Mouse (Mus musculus): ENCODE data around the gene Cdh23.

The Cdh23 gene

DNA sequence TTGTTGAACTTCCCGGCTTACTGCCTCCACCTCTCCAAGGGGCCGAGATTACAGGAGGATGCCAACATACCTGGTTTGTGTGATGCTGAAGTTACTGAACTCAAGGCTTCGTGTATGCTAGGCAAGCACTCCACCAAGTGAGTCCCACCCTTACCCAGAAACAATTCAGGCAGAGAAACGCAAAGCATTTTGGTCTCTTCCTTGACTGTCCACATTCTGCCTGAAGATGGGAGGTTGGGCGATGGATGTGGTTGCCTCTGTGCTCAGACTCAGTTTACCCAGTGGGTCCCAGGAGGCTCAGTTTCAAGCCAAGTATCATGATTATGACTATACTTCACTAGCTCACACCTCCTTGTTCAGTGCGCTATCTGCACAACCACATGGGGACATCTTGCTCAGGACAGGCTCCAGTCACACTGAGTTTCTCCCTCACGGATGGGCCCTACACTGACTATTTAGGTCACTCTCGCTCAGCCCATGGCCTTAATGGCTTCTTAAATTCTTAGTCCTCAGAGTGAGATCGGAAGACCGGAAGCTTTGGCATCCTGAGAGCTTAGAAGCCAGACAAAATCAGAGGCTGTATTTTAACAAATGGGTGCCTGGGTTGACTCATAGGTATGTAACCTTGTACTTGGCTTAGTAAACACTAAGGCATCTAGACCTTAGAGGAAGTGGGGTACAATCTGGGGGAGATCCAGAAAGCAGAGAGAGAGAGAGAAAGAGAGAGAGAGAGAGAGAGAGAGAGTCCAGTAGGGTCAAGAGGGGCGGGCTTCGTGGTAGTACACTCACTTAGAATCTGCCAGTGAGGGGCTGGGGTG lies 118.2 kb downstream of the Cdh23 start:
- in situ Hi-C loops (cut with MboI) = no loop called here

DNA sequence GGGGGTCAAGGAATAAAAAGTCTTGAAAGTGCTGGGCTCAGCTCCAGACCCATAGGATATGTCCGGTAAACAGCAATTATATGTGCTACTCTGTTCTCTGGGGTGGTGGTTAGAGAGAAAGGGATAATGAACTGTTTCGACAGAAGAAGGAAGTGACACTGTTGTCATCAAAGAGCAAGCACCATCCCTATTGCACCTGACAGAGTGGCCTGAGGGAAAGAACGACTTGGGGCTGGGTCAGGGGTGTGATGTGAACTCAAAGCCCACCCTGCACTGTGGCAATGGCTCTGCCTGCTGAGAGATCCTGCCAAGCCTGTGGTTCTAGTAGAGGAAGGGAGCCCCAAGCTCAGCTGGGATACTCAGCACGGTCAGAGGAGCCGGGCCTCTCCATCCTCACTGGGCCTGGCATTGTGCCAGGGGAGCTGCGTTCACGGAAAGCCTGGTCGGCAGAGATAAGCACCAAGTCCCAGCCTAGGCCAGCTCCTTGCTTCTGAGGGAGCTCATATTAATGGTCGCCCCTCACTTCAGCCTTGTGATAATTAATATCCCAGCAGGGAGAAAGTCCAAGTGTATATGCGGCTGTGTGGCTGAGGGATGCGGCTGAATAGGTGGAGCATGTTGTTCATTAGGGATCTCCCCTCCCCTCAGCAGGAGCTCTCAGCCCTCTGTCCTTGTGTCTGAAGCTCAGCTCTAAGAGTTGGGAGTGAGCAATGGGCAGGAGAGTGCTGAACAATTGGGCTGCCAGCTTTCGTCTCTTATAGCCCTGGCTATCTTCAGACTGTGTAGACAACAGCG lies 119.0 kb downstream of the Cdh23 start:
- in situ Hi-C loops (cut with MboI) = no loop called here

- in situ Hi-C loops (cut with MboI) = no loop called here
Observed at GRCm38 (mm10) chr10:60574851-60575250, 121.4 kb downstream of the Cdh23 start.

DNA sequence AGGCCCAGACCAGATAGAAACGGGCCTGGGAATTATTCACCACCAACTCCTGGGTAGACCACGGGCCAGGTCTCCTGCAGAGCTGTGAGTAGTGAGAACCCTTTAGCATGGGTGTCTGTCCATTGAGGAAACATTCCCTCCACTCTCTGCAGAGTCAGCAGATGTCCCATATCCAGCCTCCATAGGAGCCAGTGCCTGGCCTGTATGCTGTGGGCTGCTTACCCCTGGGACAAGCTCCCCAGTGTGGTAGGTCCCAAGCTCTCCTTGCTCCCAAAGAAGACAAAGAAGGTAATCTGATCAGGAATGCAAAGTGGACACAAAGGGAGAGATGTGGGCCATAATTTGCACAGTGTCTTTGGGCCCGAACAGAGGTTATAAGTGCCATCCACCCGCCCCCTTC lies 124.8 kb downstream of the Cdh23 start:
- in situ Hi-C loops (cut with MboI) = no loop called here

GRCm38 (mm10) chr10:60566369-60567037 lies 129.8 kb downstream of the Cdh23 start:
- in situ Hi-C loops (cut with MboI) = no loop called here

DNA sequence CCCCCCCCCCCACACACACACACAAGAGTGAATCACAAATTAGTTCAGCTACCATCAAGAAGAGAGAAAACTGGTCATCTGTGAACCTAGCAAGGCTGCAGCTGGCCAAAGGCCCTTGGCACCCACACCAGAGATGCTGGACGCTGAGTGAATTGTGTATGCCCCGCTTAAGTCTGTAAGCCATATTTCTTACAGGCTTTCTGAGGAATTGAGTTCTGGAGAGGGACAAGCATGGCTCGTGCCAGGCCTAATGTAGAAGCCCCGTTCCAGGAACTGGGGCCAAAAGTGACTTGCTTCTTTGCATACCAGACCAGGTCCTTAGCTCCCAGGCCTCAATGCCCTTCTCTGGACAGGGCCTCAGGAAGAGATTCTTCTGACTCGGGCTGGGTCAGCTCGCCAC lies 132.2 kb downstream of the Cdh23 start:
- in situ Hi-C loops (cut with MboI) = no loop called here

DNA sequence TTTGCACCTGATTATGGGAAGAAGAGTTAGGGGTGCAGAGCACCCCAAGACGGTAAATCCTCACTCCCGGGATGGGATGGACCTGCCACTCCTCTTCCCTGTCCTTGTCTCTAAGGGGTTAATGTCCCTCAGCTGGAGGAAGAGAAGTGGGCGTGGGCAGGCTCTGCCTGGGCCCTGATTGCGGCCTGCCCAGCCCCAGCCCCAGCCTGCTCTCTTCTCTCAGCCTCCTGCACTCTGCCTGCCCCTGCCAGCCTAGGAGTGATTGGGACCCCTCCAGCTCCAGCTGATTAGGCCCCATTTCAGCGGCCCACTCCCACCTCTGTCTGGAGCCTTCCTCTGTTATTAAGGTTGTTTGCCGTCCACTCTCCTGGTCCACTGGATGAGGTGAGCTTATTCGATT lies 133.3 kb downstream of the Cdh23 start:
- in situ Hi-C loops (cut with MboI) = no loop called here

DNA sequence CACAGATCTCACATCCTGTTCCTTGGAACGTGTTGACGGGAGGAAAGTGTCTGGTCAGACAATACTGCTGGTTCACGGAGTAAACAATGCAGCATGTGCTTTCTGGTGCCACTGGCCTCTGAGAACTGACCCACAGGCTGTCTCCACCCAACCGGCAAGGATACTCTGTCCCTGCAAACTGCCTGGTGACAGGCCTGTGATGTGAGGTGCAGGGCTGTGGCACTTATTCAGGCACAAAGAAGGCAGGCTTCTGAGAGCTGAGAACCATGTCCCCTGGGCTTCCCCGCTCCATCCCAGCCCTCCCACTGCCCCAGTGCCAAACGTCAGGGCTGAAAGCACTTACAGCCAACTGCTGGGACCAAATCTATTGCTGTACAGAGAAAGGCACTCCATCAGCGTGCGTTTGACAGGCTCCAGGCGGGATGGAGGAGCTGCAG lies 137.8 kb downstream of the Cdh23 start:
- in situ Hi-C loops (cut with MboI) = no loop called here

DNA sequence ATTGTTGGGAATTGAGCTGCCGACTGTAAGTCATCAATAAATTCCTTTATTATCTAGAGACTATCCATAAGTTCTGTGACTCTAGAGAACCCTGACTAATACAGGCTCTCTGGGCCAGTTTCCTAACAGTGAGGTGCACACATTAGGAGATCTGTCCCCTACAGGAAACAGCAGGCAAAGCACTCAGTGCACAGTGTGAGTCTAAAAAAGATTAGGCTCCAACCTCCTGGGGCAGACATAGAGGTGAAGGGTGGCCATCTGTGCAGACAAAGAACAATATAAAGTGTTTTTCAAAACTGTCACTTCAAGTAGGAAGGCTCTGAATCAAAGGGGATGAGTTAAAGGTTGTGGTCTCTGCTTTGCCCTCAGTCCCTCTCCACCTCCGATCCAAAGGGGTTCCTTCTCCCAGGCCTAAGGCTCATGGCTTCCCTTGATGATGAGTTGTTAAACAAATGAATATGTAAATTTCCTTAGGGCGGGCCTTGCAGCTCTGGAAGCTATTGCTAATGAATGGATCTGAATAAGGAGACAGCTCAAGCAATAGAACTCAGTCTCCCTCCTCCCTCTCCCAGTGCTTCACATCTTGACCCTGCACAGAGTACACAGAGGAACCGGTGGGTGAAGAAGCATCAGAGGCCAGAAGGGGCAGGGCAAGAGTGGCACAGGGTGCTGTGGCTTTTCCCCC lies 143.2 kb downstream of the Cdh23 start:
- in situ Hi-C loops (cut with MboI) = no loop called here

DNA sequence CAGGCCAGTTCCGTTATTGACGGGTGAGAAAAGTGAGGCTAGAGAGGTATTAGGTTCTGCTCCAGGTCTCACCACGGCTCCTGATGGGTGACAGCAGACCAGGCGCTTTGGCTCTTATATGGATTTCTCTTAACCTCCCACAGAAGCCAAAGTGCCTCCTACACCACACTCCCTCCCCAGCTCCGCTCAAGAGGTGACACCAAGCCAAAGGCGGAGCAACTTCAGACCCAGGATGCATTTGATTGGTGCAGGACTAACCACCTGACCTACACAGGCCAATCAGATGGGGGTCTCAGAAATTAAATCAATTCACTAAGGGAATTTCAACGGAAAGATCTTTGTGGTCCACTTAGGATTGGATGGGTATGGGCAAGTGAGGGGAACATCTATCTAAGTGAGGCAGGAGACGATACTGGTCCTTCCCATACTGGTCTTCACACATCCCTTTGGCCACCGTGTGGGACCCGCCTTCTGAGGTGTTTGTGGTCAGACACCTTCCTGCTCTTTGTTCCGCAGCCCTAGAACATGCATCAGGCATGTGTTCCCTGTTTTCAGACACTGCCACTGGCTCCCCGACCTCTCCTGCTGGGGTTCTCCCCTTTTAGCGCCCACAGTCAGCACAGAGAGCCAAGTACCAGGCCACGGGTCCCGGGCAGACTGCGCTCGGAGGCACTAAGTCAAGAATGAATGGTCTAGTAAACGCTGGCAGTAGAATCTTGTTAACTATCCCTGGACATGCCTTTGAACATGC lies 157.0 kb downstream of the Cdh23 start:
- in situ Hi-C loops (cut with MboI) = no loop called here

- in situ Hi-C loops (cut with MboI) = no loop called here
Observed at GRCm38 (mm10) chr10:60536098-60536811, 160.0 kb downstream of the Cdh23 start.

DNA sequence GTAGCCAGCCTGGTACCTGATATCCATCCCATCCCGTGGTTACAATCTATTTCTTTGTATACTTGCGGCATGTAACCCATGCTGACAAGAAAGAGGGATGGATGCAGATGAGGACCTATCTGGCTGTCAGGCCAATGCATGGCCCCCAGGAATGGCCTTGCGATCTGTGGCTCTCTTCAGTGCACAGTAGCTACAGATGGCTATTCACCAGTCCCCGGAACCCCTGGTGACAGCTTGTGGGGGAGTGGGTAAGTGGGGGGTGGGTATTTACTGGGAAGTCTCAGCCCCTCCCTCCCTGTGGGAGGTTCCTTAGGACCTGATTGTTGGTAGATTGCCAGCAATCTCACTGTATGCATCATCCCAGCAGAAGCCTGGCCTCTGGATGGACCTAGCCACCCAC lies 163.8 kb downstream of the Cdh23 start:
- in situ Hi-C loops (cut with MboI) = loop anchor here (5.0 kb wide), 1 partner anchor 220 kb away; the partner anchor contains the start of gene Slc29a3

DNA sequence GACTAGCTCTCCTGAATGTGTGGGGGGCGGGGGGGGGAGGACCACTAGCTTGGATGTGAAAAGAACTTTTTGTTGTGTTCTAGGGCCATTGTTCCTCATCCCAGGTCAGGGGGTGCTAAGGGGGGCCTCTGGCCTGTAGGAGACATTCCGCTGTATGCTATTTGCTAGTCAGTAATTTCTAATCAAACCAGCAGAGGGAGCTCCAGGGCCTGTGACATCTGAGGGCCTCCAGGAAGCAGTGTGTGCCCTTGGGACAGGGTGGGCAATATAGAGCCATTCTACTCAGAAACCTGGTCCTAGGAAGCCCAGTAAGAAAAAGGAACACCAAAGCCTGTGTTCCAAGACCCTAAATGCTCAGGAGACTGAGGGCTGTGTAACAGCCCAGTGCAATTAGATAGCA lies 164.9 kb downstream of the Cdh23 start:
- in situ Hi-C loops (cut with MboI) = loop anchor here (5.0 kb wide), 1 partner anchor 221 kb away; the partner anchor contains the start of gene Slc29a3

- in situ Hi-C loops (cut with MboI) = loop anchor here (5.0 kb wide), 1 partner anchor 222 kb away; the partner anchor contains the start of gene Slc29a3
Observed at GRCm38 (mm10) chr10:60530633-60531032, 165.7 kb downstream of the Cdh23 start.

DNA sequence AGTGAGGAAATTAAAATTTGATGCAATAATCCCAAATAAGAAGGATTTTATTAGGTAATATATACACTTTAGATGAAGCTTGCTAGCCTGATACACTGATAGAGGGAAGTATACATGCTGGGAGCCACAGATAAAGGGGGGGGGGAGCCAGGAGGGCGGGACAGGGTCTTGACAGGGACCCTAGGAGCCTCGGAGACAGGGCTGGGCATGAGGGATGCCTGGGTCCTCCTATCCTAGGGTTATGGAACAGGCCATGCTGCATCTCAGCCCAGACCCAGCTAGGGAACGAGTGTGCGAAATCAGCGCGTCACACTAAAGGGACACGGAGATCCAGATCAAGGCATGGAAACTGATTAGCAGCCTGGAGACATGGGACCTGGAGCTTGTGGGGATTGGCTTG lies 168.3 kb downstream of the Cdh23 start:
- in situ Hi-C loops (cut with MboI) = no loop called here

GRCm38 (mm10) chr10:60525081-60525480 lies 171.2 kb downstream of the Cdh23 start:
- in situ Hi-C loops (cut with MboI) = no loop called here

DNA sequence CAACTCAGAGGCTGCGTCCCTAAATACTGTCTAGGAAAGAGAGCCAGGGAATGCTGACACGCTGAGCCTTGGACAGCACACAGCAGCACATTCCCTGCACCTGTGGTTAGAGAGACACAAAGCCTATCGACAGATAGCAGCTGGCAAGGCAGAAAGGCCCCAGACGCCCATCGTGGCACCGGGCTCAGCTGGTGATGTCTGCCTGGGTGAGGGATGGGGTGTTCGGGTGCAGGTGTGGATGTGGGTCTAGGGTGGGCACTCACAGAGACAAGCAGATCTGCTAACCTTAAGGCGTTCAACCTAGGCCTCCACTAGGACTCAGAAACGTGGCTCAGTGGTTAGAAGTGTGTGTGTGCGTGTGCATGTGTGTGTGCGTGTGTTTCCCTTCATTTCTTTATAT lies 180.0 kb downstream of the Cdh23 start:
- in situ Hi-C loops (cut with MboI) = no loop called here

- in situ Hi-C loops (cut with MboI) = no loop called here
Observed at GRCm38 (mm10) chr10:60498538-60498937, 197.8 kb downstream of the Cdh23 start.

DNA sequence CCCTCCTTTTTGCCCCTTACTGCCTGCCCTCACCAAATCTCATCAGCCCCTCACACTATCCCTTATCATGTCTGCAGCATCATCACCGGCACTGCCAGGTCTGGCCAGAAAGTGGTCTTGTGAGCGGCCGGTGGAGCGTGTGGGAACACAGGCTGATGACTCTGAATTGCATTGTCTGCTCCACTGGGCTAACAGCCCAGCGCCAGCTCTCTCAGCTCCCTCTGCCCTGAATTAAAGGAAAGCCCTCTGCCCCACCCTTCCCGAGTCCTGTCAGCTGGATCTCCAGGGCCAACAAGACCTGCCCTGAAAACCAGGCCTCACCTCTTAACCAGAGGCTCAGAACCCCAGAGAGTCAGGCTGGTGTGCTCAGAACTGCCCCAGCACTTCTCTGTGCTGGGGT lies 201.2 kb downstream of the Cdh23 start:
- in situ Hi-C loops (cut with MboI) = no loop called here

DNA sequence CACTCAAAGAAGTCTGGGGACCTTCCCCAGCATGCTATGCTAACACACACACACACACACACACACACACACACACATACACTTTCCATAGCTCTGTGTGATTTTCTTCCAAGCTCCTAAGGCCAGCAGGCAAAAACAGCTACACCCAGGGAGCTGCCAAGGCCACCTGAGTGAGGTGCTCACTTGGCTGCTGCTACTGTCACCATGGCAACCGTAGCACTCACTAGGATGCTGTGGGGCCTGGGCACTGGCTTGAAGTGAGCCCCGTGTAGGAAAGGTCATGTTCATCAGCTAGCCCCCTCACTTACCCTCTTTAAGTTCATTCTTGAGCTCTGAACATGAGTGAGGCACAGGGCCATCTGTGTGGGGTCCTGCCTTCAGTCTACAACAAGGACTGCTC lies 204.8 kb downstream of the Cdh23 start:
- in situ Hi-C loops (cut with MboI) = no loop called here

Data from mature B cell (primary cell).